Comparison of ENCODE assay signal across 20 mouse cellular contexts in genomic region chr12:76906278-76906677, GRCm38 (mm10). TPM values are rescaled to one million over a fixed set of nuclear protein-coding genes. Genes with fewer than 3 reads are reported as not detected.
A peak's percentile ranks its signal among the peaks of the same experiment; 100 is the strongest.
DNase-seq lines count a peak whose midpoint lies in the region; ATAC-seq and TF ChIP-seq lines count a peak whose summit lies in the region.
"Had no signal": no experiment of that assay in that cellular context is flagged by ENCODE, and none has a peak within 500 bp of the region (broad histone marks: within the 10 kb centered on the region; RNA-seq: fewer than 3 reads in every experiment).

No protein-coding gene starts in this region.

- no peak for DNase-seq in ES-E14 (ENCODE audit: low read depth, low spot score)
- no peak for DNase-seq in liver, embryonic 13.5 days
- no peak for DNase-seq in liver, postnatal 0 days
- no peak for DNase-seq in thymus, postnatal 25 days
- DNase-seq in forebrain, embryonic 14.5 days (ENCODE audit: low spot score) = no peak
- DNase-seq: adrenal gland, postnatal 14 days; cerebellum, adult 18-20 months; cerebellum, adult 9-11 months; cerebellum, postnatal 36 days; gastrocnemius, postnatal 14 days; heart, adult 2 months had no signal

- H3K4me1 ChIP-seq in E14TG2a.4 (replicated peaks; ENCODE audit: low read depth, low read length) = peaks cover 89% of the 10 kb centered on the region
- peaks cover 14 to 34% of the 10 kb centered on the region in 2 experiments for H3K4me1 ChIP-seq in ES-E14 (ENCODE audit: control insufficient read depth in 2 of 2, insufficient read depth in 2 of 2, low read length in 2 of 2, poor library complexity in 1 of 2)
- peaks cover 67% of the 10 kb centered on the region for H3K4me1 ChIP-seq in liver, embryonic 13.5 days (replicated peaks)
- H3K4me1 ChIP-seq in liver, postnatal 0 days (ENCODE audit: insufficient read depth) = peaks cover 19% of the 10 kb centered on the region
- no peaks in the 10 kb centered on the region for H3K4me1 ChIP-seq in forebrain, embryonic 14.5 days (ENCODE audit: control insufficient read depth, insufficient read depth, low read length)
- H3K4me1 ChIP-seq: embryonic facial prominence, embryonic 13.5 days; forebrain, embryonic 15.5 days had no signal

- 35% methylated on average over 1 of the region's 1 CpGs for WGBS in liver, embryonic 13.5 days (ENCODE audit: insufficient replicate concordance)
- WGBS in liver, postnatal 0 days (ENCODE audit: insufficient replicate concordance) = 64% methylated on average over 1 of the region's 1 CpGs
- WGBS in forebrain, embryonic 14.5 days = 88% methylated on average over 1 of the region's 1 CpGs

- TF ChIP-seq EP300 in liver, postnatal 0 days (IDR thresholded peaks at IDR 0.05; ENCODE audit: low read depth) = peak; percentile 69

- no peaks in the 10 kb centered on the region for H3K9me3 ChIP-seq in E14TG2a.4 (ENCODE audit: low read length)
- H3K9me3 ChIP-seq in ES-E14 (ENCODE audit: control insufficient read depth, insufficient read depth, low read depth, low read length) = no peaks in the 10 kb centered on the region
- H3K9me3 ChIP-seq in liver, embryonic 13.5 days (replicated peaks) = no peaks in the 10 kb centered on the region
- no peaks in the 10 kb centered on the region for H3K9me3 ChIP-seq in liver, postnatal 0 days (ENCODE audit: low read length)
- H3K9me3 ChIP-seq in forebrain, embryonic 14.5 days (replicated peaks; ENCODE audit: control insufficient read depth, low read length) = no peaks in the 10 kb centered on the region
- H3K9me3 ChIP-seq: embryonic facial prominence, embryonic 13.5 days; forebrain, embryonic 10.5 days; forebrain, embryonic 15.5 days; heart, embryonic 12.5 days; hindbrain, embryonic 10.5 days had no signal

- no peak for TF ChIP-seq CTCF in E14TG2a.4 (conservative IDR thresholded peaks at IDR 0.05; ENCODE audit: low read length)
- TF ChIP-seq CTCF in liver, postnatal 0 days (IDR thresholded peaks at IDR 0.05; ENCODE audit: low read depth) = no peak

- H3K36me3 ChIP-seq in E14TG2a.4 (ENCODE audit: insufficient read depth, low read length) (peaks cover 69% of the 10 kb centered on the region), ES-E14 (ENCODE audit: control insufficient read depth, insufficient read depth, low read length, poor library complexity, severe bottlenecking) (peaks cover 20% of the 10 kb centered on the region; the same call in 1 of the 2 replicates)
- peaks cover 67% of the 10 kb centered on the region for H3K36me3 ChIP-seq in liver, embryonic 13.5 days
- H3K36me3 ChIP-seq in liver, postnatal 0 days (replicated peaks; ENCODE audit: insufficient read depth, low read length) = peaks cover 9% of the 10 kb centered on the region; the same call in 1 of the 2 replicates
- H3K36me3 ChIP-seq in forebrain, embryonic 14.5 days (ENCODE audit: control insufficient read depth, insufficient read depth, low read length) = peaks cover 12% of the 10 kb centered on the region
- H3K36me3 ChIP-seq: forebrain, embryonic 15.5 days had no signal

- H3K4me2 ChIP-seq in liver, embryonic 13.5 days = peak overlapping the region; percentile 78
- H3K4me2 ChIP-seq in liver, postnatal 0 days (ENCODE audit: low read depth, low read length) = peak overlapping the region; percentile 68; the same call in 1 of the 2 replicates
- H3K4me2 ChIP-seq in forebrain, embryonic 14.5 days (ENCODE audit: low read length) = no peak overlapping the region
- H3K4me2 ChIP-seq: embryonic facial prominence, embryonic 13.5 days; forebrain, embryonic 15.5 days; heart, embryonic 12.5 days; hindbrain, embryonic 14.5 days had no signal

- no peaks in the 10 kb centered on the region for H3K27me3 ChIP-seq in E14TG2a.4 (ENCODE audit: insufficient read depth, low read length)
- H3K27me3 ChIP-seq in liver, embryonic 13.5 days = no peaks in the 10 kb centered on the region
- H3K27me3 ChIP-seq in liver, postnatal 0 days (ENCODE audit: insufficient read depth, low read length) = no peaks in the 10 kb centered on the region
- no peaks in the 10 kb centered on the region for H3K27me3 ChIP-seq in forebrain, embryonic 14.5 days (replicated peaks; ENCODE audit: control insufficient read depth, insufficient read depth, low read length)
- H3K27me3 ChIP-seq: embryonic facial prominence, embryonic 13.5 days; forebrain, embryonic 15.5 days; heart, embryonic 12.5 days; Patski had no signal

- H3K9ac ChIP-seq in ES-E14 (ENCODE audit: insufficient read depth, low read depth, low read length, poor library complexity, severe bottlenecking) = no peak overlapping the region
- H3K9ac ChIP-seq in liver, embryonic 13.5 days = peak overlapping the region; percentile 90
- no peak overlapping the region for H3K9ac ChIP-seq in liver, postnatal 0 days (replicated peaks)
- no peak overlapping the region for H3K9ac ChIP-seq in forebrain, embryonic 14.5 days (ENCODE audit: low read length)
- H3K9ac ChIP-seq: embryonic facial prominence, embryonic 13.5 days; forebrain, embryonic 15.5 days; heart, embryonic 12.5 days; hindbrain, embryonic 14.5 days had no signal

- H3K27ac ChIP-seq in ES-E14 (ENCODE audit: insufficient read depth, low read depth, low read length, poor library complexity, severe bottlenecking) = no peak overlapping the region
- H3K27ac ChIP-seq in liver, embryonic 13.5 days = peak overlapping the region; percentile 99
- 0 out of 2 replicates have a peak overlapping the region, but pooled peaks have one; percentile 31 for H3K27ac ChIP-seq in liver, postnatal 0 days (ENCODE audit: low read depth)
- no peak overlapping the region for H3K27ac ChIP-seq in forebrain, embryonic 14.5 days (ENCODE audit: low read depth, low read length)
- H3K27ac ChIP-seq: embryonic facial prominence, embryonic 13.5 days; forebrain, embryonic 10.5 days; forebrain, embryonic 15.5 days; heart, adult 2 months; hindbrain, embryonic 14.5 days had no signal

- in situ Hi-C loops in ES-E14 (cut with MboI; ENCODE audit: low sequenced_read_pairs in 2 of 2, unreplicated experiment in 2 of 2) = no loop called here

- H3K4me3 ChIP-seq in E14TG2a.4 (replicated peaks; ENCODE audit: low read length) (peak overlapping the region; percentile 49), ES-E14 (ENCODE audit: insufficient read depth in 1 of 2, low read depth in 1 of 2, low read length in 2 of 2, poor library complexity in 1 of 2, severe bottlenecking in 1 of 2) (no peak overlapping the region)
- peak overlapping the region; percentile 76 for H3K4me3 ChIP-seq in liver, embryonic 13.5 days (replicated peaks)
- no peak overlapping the region for H3K4me3 ChIP-seq in liver, postnatal 0 days (ENCODE audit: low read depth, low read length)
- no peak overlapping the region for H3K4me3 ChIP-seq in forebrain, embryonic 14.5 days (ENCODE audit: low read depth, low read length)
- H3K4me3 ChIP-seq: embryonic facial prominence, embryonic 13.5 days; forebrain, embryonic 10.5 days; forebrain, embryonic 15.5 days; heart, adult 2 months; heart, embryonic 12.5 days; hindbrain, embryonic 10.5 days had no signal

- no peak for ATAC-seq in liver, embryonic 13.5 days (ENCODE audit: low read depth)
- no peak for ATAC-seq in liver, postnatal 0 days
- ATAC-seq in forebrain, embryonic 14.5 days = no peak
- ATAC-seq: activated CD4-positive, CD25-positive, alpha-beta regulatory T cell, adult 4 months; forebrain, embryonic 15.5 days; Patski had no signal

TF ChIP-seq in ES-E14, 5 proteins besides CTCF, POLR2A, EP300 and RAD21:
- no peak for TF ChIP-seq HCFC1 (IDR thresholded peaks at IDR 0.05; ENCODE audit: borderline replicate concordance, insufficient read depth, low read length)
- no peak for TF ChIP-seq ZC3H11A (IDR thresholded peaks at IDR 0.05; ENCODE audit: borderline replicate concordance, low read depth, low read length)
- TF ChIP-seq ZNF384 (IDR thresholded peaks at IDR 0.05; ENCODE audit: low read depth, low read length) = no peak
- TF ChIP-seq CHD2 (IDR thresholded peaks at IDR 0.05; ENCODE audit: low read depth, low read length) = no peak
- TF ChIP-seq MAFK (IDR thresholded peaks at IDR 0.05; ENCODE audit: insufficient read depth, low read depth, low read length) = 0 out of 2 replicates have a peak, but pooled peaks have one; percentile 10
TF ChIP-seq in ES-E14: peak in this region for 1.

RNA-seq across cellular contexts. Expression of gene Max, which starts 55.7 kb away (rescaled TPM):
- 37.3 and 40.9 TPM in 2 replicates for total RNA-seq in ES-E14 (2012; rRNA removed)
- 9.1 and 10.3 TPM in 2 replicates for polyA plus RNA-seq in liver, embryonic 13.5 days (2015; fragmentation: Nextera tagmentation; extraction: Ambion mirVana)
- polyA plus RNA-seq in liver, postnatal 0 days (2015; fragmentation: Nextera tagmentation; extraction: Ambion mirVana) = 6.3 and 7.1 TPM in 2 replicates
- 105 and 109 TPM in 2 replicates for polyA plus RNA-seq in forebrain, embryonic 14.5 days (2014; fragmentation: Nextera tagmentation; extraction: Ambion mirVana)

Comparison
In these comparisons a context has a peak if more than half of its experiments do, and no peak if none do; other contexts are left out.
1. H3K4me3 ChIP-seq: peak in E14TG2a.4 (single experiment) and liver, embryonic 13.5 days (single experiment); none in ES-E14 (0 of 2), liver, postnatal 0 days (single experiment) and forebrain, embryonic 14.5 days (single experiment).
2. H3K27ac ChIP-seq: peak in liver, embryonic 13.5 days (single experiment) and liver, postnatal 0 days (single experiment); none in ES-E14 (single experiment) and forebrain, embryonic 14.5 days (single experiment).